Mouse (Mus musculus) hindbrain, embryonic 10.5 days (tissue): ENCODE results near the gene Nufip2. TPM values are rescaled to one million over a fixed set of nuclear protein-coding genes. Genes with fewer than 3 reads are reported as not detected.

Source experiments
- DNase-seq: peaks from one replicate; pipeline ENCODE4 v3.0.0-alpha.2; 2017; ENCODE audit warnings: low spot score
- H3K27ac ChIP-seq: fragments of 300-500 bp; sonication (generic); 2 replicates; pipeline ENCODE4 v1.5.1; 2016; ENCODE audit warnings: mild to moderate bottlenecking, moderate library complexity
- H3K27me3 ChIP-seq: fragments of 300-500 bp; sonication (generic); 2 replicates; pipeline ENCODE4 v1.6.1; 2016; ENCODE audit warnings: mild to moderate bottlenecking; ENCODE audit not compliant: poor library complexity, insufficient read depth, severe bottlenecking
- H3K36me3 ChIP-seq: fragments of 300-500 bp; sonication (generic); 2 replicates; pipeline ENCODE4 v1.6.1; 2016; ENCODE audit warnings: mild to moderate bottlenecking, moderate library complexity
- H3K4me1 ChIP-seq: fragments of 300-500 bp; sonication (generic); replicated peaks from 2 replicates; pipeline ENCODE4 v1.6.1; 2016; ENCODE audit warnings: mild to moderate bottlenecking
- H3K4me3 ChIP-seq: fragments of 300-500 bp; sonication (generic); 2 replicates; pipeline ENCODE4 v1.5.1; 2016; ENCODE audit warnings: mild to moderate bottlenecking, moderate library complexity
- H3K9me3 ChIP-seq: fragments of 300-500 bp; sonication (generic); 2 replicates; pipeline ENCODE4 v1.6.1; 2016; ENCODE audit warnings: mild to moderate bottlenecking, moderate library complexity
- WGBS: fragments of 180-500 bp; shearing (Covaris S2); methylation state at CpG from one replicate; pipeline ENCODE4 v1.1.7; 2016; 5-methylcytosine and 5-hydroxymethylcytosine counted together
- polyA plus RNA-seq: library from polyadenylated mRNA; unstranded; fragments of >200 nt; fragmentation: Nextera tagmentation; extraction: Ambion mirVana; gene quantifications from 2 replicates; pipeline ENCODE4 v1.2.1, GENCODE M21; 2016

Nufip2 gene
- polyA plus RNA-seq, 1 experiment from 2014 or later: 3.6 TPM

DNA sequence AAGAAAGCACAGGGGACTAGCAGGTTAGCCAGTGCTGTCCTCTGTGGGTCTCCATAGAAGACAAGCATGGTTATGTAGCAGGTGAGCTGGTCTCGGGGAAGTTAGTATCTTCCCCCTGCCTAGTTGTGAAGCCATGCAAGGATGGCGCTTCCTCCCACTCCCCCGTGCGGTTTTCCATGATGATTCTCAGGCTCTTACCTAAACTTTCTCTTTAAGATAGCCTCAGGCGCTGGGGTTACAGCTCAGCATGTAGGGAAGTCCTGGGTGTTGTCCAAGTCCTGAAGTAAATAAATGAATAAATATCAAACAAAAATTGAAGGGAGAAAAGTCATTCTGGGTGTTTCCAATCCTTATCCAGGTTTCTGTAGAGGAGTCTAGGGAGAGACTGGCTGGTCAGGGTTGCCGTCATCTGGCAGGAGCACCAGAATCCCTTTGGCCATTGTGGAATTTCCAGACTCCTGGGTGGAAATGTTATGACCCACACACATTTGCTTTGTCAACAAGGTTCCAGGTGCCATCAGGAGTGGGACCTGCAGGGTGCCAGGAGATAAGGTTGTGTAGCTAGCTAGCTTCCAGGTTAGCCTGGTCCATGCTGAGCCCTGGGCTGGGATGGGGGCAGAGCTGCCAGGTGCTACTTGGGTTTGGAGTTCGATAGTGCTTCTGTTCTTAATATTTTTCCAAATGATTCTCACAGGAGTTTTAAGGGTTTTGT lies 96.3 kb downstream of the Nufip2 start:
- Histone ChIP-seq H3K27me3 (no peaks in the 10 kb centered on the region), H3K27ac (no peak overlapping the region), H3K36me3 (peaks cover 49% of the 10 kb centered on the region), H3K4me1 (peaks cover 50% of the 10 kb centered on the region), H3K9me3 (no peaks in the 10 kb centered on the region), H3K4me3 (no peak overlapping the region)
- DNase-seq: no peak
- WGBS: 88% methylated on average over 7 of the region's 7 CpGs

DNA sequence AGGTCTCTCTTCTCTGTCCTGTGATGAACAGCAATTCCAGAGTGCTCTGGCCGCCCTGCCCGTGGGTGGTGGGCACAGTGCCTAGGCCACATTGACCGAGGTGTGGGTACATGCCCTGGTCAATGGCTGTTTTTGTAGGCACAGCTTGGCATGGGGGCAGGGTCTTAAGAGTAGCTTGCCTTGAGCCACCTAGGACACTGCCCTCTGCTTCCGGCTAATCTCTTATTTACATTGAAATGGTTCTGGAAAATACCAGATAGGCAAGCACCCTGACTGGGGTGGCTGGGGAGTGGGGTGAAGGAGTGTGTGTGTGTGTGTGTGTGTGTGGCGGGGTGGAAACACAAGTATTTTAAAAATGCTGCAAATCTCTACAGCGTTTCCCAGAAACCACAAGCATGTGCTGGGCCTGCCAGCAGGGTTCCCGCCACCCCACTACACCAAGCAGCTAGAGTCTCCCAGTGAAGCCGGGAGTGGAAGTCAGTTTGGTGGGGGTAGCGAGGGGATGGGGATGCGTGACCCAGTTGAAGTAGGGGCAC lies 97.3 kb downstream of the Nufip2 start:
- Histone ChIP-seq H3K27me3 (no peaks in the 10 kb centered on the region), H3K36me3 (peaks cover 39% of the 10 kb centered on the region), H3K4me1 (peaks cover 50% of the 10 kb centered on the region), H3K9me3 (no peaks in the 10 kb centered on the region), H3K4me3 (no peak overlapping the region), H3K27ac (0 out of 2 replicates have a peak overlapping the region, but pooled peaks have one; percentile 66)
- no peak for DNase-seq
- 66% methylated on average over 10 of the region's 10 CpGs for WGBS

DNA sequence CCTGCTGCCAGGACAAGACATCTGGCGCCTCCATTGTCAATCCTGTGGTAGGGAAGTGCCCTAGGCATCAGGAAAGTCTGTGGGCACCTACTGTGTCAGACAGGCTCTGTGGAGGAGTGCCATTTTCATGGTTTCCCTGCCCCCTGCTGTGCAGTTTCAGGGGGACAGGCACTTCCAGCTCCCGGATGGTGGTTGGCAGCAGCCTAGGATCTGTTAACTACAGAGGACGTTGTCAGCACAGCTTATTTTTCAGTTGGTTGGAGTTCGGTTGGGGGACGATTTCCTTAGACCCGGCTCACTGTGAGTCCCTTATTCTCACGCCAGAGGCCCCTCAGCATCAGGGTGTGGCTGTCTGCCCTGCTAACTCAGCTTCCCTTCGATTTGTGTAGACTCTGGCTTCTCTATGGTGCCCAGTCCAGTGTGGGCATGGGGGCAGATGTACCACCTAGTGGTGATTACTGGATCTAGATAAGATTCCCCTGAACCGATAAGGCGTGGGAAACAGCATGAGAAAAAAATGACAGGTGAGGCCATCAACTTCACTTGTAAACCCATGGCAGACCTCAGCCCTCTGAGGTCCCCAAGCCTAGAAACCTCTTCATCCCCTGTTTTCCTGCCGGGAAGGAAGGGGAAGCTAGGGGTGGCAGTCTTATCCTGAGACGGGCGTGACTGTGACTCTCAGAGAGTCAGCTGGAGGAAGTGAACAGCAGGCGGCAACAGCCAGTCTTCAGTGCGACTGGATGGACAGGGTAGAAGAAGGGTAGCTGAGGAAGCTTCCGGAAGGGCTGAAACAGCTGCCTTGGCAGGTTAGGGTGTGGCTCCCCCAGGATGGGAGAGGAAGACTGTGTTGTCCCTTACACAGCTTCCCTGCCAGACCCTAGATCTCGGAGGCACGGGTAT lies 98.0 kb downstream of the Nufip2 start:
- WGBS: 58% methylated on average over 18 of the region's 18 CpGs
- Histone ChIP-seq H3K27me3 (no peaks in the 10 kb centered on the region), H3K4me1 (peaks cover 50% of the 10 kb centered on the region), H3K4me3 (no peak overlapping the region), H3K27ac (peak overlapping the region; percentile 66), H3K36me3 (peaks cover 32% of the 10 kb centered on the region), H3K9me3 (no peaks in the 10 kb centered on the region)
- no peak for DNase-seq

- WGBS: 83% methylated on average over 9 of the region's 9 CpGs
- H3K4me3 ChIP-seq: no peak overlapping the region
- peaks cover 50% of the 10 kb centered on the region for H3K4me1 ChIP-seq
- DNase-seq: no peak
- H3K36me3 ChIP-seq: peaks cover 25% of the 10 kb centered on the region
- peak overlapping the region; percentile 66 for H3K27ac ChIP-seq
- H3K27me3 ChIP-seq: no peaks in the 10 kb centered on the region
- H3K9me3 ChIP-seq: no peaks in the 10 kb centered on the region
Measured at GRCm38 (mm10) chr11:77784894-77785293, 98.9 kb downstream of the Nufip2 start.

- no peak for DNase-seq
- no peaks in the 10 kb centered on the region for H3K27me3 ChIP-seq
- no peaks in the 10 kb centered on the region for H3K9me3 ChIP-seq
- peak overlapping the region; percentile 66 for H3K27ac ChIP-seq
- H3K4me3 ChIP-seq: no peak overlapping the region
- peaks cover 54% of the 10 kb centered on the region for H3K4me1 ChIP-seq
- peaks cover 25% of the 10 kb centered on the region for H3K36me3 ChIP-seq
- WGBS: 20% methylated on average over 5 of the region's 5 CpGs
Measured at GRCm38 (mm10) chr11:77785396-77785767, 99.4 kb downstream of the Nufip2 start.

DNA sequence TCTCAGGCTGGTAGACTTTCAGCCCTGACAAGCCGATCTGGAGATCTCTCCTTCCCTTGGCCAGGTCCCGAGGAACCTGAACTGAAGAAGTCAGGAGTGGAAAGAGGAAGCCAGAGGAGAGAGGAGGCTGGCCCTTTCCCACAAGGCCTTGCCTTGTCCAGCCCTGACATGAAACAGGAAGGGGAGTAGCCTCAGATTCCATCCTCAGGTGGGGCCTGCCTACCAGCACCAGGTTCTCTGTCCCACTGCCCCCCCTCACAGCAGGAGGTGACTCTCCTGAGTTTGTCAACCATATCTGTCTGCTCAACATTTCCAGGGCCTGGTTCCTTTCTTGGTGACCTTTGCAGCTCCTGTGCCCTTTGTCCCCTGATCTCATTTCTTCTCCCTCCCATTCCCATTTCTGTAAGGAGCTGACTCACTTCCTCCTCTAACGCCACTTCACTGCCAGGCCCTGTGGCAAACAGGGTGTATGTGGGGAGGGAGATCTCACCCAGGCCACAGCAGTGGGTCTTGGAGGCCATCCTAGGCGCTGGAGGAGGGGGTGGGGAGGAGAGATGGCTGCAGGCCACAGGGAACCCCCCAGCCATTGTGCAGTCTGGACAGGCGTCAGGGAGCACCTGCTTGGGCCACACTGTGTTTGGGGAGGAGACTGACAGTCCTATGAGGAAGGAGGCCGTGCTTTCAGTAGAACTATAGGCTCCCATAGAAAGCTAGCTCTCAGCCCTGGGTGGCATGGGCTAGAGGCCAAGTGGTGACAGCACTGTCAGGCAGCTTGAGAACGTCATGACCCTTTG lies 100.0 kb downstream of the Nufip2 start:
- H3K4me3 ChIP-seq: no peak overlapping the region
- 46% methylated on average over 7 of the region's 7 CpGs for WGBS
- H3K27me3 ChIP-seq: no peaks in the 10 kb centered on the region
- H3K9me3 ChIP-seq: no peaks in the 10 kb centered on the region
- DNase-seq: no peak
- peaks cover 54% of the 10 kb centered on the region for H3K4me1 ChIP-seq
- peak overlapping the region; percentile 66 for H3K27ac ChIP-seq
- peaks cover 20% of the 10 kb centered on the region for H3K36me3 ChIP-seq

GRCm38 (mm10) chr11:77787707-77788106 lies 101.8 kb downstream of the Nufip2 start, which contains the start of gene Gm10277:
TSS of gene Gm10277 (minus strand) at chr11:77787747.
- 81% methylated on average over 5 of the region's 5 CpGs for WGBS

GRCm38 (mm10) chr11:77789512-77789911 lies 103.6 kb downstream of the Nufip2 start:
- H3K9me3 ChIP-seq: no peaks in the 10 kb centered on the region
- H3K36me3 ChIP-seq: peaks cover 10% of the 10 kb centered on the region; the same call in 1 of the 2 replicates
- DNase-seq: no peak
- no peak overlapping the region for H3K4me3 ChIP-seq
- H3K27me3 ChIP-seq: no peaks in the 10 kb centered on the region
- peaks cover 62% of the 10 kb centered on the region for H3K4me1 ChIP-seq
- H3K27ac ChIP-seq: no peak overlapping the region
- 91% methylated on average over 5 of the region's 5 CpGs for WGBS

More at GRCm38 (mm10) chr11:77787707-77788106, 101.8 kb downstream of the Nufip2 start, which contains the start of gene Gm10277:
- Histone ChIP-seq H3K4me3 (no peak within 1 kb of the TSS), H3K36me3 (peaks cover 13% of the 10 kb centered on the region; the same call in 1 of the 2 replicates), H3K9me3 (no peaks in the 10 kb centered on the region), H3K4me1 (peaks cover 66% of the 10 kb centered on the region), H3K27ac (peak within 1 kb of the TSS; percentile 66; the same call in 1 of the 2 replicates), H3K27me3 (no peaks in the 10 kb centered on the region)
- no peak for DNase-seq

DNA sequence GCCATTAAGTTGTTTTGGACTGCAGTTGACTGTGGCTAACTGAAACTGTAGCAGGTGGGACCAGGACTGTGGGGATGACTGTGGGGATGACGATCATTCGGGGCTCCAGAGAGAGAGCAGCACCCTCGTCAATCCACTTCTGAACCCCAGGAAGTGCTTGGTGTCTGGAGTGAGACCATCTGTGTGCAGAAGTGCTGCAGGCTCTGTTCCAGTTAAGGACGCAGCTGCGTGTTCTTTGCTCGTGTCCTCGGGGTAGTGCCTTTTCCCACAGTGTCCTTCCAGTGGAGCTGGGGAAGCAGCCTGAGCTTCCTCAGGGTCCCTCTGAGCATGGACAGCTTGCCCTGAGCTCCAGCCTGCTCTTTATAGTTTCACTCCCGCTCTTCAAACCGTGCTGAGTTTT lies 104.3 kb downstream of the Nufip2 start:
- Histone ChIP-seq H3K27me3 (no peaks in the 10 kb centered on the region), H3K4me1 (peaks cover 54% of the 10 kb centered on the region), H3K27ac (peak overlapping the region; percentile 74), H3K4me3 (no peak overlapping the region), H3K9me3 (no peaks in the 10 kb centered on the region), H3K36me3 (peaks cover 9% of the 10 kb centered on the region; the same call in 1 of the 2 replicates)
- 54% methylated on average over 9 of the region's 9 CpGs for WGBS
- DNase-seq: no peak

- no peak overlapping the region for H3K4me3 ChIP-seq
- H3K4me1 ChIP-seq: peaks cover 44% of the 10 kb centered on the region
- peak; percentile 38 for DNase-seq
- H3K36me3 ChIP-seq: no peaks in the 10 kb centered on the region
- 33% methylated on average over 8 of the region's 8 CpGs for WGBS
- no peaks in the 10 kb centered on the region for H3K9me3 ChIP-seq
- peak overlapping the region; percentile 74 for H3K27ac ChIP-seq
- no peaks in the 10 kb centered on the region for H3K27me3 ChIP-seq
Measured at GRCm38 (mm10) chr11:77791241-77791727, 105.3 kb downstream of the Nufip2 start.
